Mouse (Mus musculus) layer of hippocampus, adult 9-10 months (tissue): ENCODE measurements around the gene Syt13.

Experiments
- DNase-seq: peaks from one replicate; pipeline ENCODE4 v3.0.0; 2022; ENCODE audit warnings: low spot score

The Syt13 gene

DNA sequence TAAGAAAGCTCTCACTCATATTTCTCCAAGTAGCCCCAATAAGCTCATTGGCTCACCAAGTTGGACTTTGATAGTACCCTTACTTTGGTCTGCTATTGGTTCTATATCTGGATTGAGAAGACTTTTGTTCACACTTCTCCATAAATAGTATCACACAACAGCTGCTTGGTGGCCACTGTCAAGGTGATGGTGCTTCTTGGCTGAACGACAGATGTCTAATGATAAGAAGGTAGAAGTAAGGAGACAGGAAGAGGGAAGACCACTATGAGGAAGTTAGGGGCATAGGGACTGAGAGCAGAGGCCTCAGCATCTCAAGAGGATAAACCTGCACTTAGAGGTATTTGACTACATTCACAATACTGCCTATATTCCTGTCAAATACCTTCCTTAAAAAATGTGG, 49.4 kb downstream of the Syt13 start:
- no peak for DNase-seq

DNA sequence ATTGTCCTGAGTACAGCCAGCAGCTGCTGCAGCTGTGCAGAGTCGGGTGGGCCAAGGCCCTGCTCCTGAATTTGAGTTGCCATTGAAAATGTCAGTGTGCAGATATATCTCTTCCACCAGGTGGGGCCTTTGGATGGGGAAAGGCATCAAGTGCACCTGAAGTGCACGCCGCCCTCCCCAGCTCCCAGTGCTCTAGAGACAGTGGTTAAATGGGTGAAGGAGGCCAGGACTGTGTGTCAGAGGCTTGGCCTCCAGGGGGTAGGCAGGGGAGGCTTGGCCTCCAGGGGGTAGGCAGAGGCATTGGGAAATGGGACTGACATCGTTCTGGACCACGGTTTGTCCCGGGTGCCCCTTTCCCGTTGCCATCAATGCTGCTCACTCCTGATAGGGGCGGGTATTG, 51.4 kb downstream of the Syt13 start:
- no peak for DNase-seq

DNA sequence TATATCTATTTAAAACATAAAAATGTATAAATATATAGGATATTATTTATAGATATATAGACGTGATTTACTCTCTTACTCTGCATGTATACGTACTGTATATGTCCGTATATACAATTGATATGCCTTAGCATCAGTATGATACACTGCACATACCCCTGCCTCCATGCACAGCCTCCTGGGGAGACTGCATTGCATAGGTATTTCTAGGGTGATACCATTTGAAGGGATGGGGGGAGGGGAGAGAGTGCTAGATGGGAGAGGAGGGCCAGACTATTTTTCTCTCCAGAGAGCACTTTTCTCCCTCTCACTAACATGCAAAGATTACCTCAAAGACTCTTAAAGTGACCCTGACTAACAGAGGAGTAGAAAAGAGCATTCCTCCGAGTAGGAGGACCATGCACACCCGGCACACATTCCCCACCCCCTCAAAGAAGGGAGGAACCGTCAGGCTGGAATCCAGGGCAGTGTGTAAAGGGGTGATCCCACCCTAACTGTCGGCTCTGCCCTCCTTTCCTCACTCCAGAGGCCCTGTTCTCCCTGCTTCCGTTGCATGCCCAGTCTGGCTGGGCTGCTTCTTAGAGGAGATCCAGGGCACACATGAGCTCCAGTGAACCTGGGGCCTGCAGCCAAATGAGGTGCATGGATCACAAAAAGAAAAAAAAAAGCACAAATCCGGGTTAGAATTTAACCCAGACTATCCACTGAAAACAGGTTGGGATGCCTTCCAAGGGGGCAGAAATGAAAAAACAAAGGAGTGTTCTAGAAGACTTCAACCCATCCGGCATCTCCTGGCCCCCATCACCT, 52.3 kb downstream of the Syt13 start:
- DNase-seq = no peak

DNA sequence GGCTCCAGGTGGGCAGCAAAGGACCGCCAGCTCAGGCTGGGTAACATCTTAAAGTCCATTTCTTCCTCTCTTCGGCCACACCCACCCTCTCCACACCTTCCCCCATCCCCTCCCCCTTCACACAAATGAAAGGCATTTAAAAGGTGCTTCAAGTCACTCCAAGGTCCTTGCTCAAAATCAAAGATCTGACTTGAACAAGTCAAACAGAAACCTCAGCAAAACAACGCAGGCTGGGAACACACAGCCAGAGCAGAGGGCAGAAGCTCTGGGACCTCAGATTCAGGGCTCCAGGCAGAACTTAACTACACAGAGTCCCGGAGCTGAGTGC, 52.9 kb downstream of the Syt13 start:
- no peak for DNase-seq

DNA sequence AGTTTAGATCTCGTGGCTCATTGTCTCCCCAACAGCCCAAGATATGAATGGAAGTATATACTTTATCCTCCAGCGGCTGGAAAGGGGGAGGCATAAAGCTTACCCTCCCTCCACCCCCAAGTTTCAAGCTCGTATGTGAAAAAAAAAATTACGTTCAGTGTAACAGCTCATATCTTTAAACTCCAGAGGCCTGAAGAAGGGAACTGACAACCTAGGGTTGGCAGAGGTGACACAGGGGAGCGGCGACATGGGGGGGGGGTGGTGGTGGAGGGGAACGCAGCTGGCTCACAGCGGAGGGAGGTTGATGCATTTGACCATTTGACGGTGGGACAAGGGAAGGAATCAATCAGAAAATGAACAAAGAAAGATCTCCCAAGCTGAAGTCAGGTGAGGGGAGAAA, 56.2 kb downstream of the Syt13 start:
- DNase-seq = no peak

DNA sequence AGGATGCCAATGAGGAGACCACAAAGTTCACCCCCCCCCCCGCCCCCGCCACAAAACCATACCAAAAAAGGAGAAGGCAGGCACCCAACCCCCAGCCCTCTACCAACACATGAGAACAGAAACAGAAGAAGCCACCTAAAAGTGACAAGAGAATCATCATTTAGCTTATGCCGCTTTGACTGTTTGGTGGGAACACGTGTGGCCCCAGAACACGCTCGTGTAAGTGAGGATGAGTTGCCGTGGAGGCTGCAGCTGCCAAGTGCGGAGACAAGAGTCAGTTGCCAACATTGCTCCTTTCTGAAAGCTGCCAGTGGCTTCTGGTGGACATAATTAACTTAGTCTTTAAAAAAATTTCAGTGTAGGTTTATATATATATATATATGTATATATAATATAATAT, 56.6 kb downstream of the Syt13 start:
- no peak for DNase-seq

DNA sequence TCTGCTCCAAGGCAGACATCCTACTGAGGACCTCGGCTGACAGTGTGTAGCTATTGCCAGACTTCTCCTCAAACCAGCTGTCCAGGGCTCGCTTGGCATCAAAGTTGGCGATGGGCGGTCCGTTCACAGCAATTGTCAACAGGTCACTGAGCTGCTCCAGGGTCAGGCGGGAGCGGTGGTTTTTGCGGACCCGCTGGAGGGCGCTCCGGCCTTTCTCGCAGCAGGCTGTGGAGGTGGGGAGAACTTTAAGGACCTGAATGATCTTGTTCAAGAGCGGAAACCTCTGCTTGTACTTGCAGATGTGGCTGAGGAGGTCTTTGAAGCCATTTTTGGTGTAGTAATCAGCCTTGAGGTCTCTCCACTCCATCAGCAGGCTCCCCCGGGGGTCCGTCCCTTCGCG, 57.2 kb downstream of the Syt13 start:
- DNase-seq = no peak

DNA sequence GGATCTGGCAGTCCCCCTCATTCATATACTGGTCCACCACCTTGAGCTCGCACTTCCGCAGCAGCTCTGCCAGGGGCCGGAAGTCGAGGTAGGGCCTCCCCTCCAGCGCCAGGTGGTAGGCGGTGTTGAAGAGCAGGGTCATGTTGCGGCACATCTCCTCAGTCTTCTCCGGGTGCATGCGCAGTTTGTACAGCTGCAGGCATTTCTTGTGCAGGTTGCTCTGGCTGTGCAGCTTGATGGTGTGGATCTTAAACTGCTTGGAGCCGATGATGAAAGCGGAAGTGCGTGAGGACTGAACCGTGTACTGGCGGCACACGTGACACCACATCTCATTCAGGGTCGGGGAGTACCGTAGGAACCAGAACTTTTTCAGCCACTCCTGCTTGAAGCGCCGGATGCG, 58.7 kb downstream of the Syt13 start:
- DNase-seq = no peak

DNA sequence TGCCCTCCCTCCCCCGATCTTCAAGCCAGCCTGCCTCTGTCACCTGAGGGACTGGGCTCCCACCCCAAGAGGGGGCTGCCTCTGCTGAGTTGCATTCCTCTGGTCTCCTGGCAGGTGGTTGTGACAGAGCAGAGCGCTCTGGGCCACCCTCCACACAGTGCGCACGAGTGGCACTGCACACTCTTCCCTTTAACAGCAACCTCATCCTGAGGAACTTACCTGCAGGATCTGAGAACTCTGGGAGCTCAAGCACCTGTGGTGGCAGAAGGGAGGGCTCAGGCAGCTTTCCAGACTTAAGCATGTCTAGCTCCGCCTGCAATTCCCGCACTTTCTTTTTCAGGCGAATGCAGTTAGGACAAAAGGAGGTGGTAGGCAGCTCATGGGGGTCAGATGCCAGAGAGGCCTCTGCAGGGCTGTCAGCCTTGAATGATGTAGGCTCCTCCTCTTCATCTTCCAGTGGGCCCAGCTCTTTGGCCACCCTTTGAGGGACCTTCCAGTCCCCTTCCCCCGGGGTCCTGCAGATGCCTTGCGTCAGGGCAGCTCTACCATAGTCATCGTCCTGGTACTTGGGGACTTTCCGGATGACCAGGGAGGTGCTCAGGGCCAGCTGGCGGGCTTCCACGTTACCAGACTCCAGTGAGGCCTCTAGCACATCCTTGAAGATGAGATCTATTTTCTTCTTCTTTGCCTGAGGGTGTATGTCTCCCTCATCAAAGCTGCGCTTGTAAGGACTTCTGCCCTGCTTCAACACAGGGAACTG, 60.3 kb downstream of the Syt13 start:
- DNase-seq = no peak

DNA sequence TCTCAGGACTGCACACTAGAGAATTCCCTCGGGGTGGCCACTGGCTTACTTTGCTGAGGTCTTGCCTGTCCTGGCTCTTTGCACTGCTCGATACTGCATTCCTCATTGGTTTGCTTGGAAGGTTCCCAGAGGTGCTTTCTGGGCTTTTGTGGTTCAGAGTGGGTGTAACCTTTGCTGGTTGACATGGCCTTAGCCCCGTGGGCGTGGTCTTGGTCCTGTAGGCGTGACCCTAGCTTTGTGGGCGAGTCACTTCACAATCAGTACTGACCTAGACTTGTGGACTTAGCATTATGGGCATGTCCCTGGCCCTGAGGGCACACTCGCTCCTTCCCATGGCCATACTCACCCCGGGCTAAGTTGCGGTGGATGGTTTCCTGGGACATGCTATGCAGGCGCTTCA, 65.3 kb downstream of the Syt13 start:
- no peak for DNase-seq

DNA sequence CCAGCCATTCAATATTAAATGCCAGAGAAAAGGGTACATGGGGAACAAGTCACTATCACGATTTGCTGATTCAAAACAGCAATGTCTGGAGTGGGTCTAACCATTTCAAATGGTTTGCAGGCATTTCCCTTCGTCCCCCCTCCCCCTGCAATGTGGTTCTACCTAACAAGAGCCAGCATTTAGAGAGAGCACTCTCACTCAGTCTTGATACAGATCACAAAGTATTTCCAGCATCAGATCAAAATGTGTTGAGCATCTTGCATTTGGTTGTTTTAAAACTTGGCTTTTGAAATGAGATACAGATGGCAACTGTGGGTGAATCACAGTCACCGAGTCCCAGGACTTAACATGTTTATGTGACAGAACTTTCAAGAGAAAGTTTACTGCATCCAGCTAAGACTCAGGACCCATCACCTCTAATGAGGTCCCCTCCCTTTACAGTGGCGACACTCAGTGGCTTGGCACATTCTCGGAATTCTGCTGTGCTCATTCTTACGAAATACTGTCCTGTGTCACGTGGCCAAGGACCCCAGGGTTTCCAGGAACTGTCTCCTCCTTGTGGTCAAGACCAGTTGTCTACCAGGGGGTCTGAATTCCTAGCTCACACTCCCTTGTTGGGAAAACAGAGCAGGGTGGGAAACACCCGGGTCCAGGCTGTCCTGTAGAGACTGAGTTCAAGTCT, 67.8 kb downstream of the Syt13 start:
- DNase-seq = peak; percentile 33

DNA sequence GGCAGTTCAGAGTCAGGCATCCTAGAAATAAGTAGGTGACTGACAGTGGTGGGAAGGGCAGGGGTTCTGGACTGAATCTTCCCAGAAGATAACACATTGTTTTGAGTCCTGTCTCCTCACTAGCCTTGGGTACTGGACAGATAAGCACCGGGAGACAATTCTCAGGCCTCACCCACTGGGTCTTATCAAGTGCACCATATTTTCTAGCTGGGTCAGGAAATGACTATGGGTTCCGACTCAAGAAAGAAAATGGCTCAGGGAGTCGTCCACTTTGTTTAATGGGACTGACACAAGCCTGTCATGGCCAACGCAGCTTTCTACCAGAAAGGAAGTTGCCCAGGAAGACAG, 68.3 kb downstream of the Syt13 start:
- no peak for DNase-seq

DNA sequence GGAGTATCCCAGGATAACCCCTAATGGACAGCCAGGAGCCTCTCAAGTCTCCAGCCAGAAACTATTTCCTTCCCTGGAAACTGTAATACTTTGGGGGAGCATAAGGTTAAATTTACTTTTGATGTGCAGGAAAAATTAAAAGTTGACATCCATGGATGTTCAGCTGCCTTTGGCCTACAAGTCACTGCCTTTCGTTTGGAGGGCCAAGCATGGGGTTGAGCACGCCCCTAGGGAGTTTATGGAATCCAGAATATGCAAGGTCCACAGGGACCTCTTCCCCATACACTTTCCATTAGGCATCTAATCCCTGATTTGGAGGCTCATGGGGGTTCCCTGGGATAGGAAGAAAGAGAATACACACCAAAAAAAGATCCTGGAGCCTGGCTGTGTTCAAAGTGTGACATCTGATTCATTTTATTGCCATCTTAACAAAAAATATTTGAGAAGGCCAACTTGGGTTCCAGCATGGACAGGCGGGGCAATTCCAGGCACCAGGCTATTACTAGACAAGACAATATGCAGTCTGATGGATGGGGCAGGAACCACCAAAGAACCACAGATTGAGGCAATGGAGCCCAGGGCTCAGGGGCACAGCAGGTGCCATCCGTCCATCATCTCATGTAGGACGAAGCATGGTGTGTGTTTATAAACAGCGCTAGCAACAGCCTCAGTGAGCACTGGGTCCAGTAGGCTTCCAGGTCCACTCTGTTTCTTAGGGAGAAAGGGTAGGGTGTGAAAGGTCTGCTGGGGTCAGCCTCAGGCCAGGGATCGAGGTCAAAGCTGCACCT, 69.6 kb downstream of the Syt13 start:
- DNase-seq = no peak

DNA sequence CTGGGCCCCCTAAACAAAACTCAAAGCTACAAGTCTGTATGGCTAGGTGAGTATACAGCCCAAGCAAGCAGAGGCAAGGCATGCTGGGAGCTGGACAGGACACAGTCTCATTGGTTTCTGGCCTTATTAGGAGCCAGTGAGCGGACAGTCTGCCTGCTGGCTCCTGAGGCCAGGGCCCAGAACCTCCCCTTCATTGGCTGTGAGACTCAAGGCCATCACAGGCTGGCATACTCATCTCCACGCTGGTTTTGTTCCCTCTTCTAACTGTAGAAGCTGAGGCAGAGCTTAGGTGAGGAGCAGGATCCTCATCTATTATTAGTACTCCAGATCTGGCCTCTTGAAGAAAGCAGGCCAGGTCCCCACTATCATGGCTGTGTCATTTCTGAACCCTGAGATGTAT, 70.3 kb downstream of the Syt13 start:
- DNase-seq = no peak

DNA sequence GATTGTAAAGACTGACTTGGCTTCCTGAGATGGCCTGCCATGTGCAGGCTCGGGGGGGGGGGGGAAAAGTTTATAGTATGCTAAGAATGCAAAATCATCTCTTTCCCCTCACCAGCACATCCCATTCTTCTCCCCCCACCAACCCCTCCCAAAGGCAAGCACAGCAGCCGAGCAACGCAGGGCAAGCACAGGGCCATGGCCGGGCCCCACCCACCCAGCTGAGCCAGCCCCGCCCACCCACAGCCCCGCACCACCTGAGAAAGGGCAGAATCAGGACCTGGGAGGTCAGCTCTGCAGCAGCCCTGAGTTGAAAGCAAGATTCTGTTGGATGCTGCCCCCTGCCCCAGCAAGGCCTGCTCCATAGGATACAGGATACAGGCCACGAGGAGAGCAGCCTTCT, 70.7 kb downstream of the Syt13 start:
- no peak for DNase-seq

DNA sequence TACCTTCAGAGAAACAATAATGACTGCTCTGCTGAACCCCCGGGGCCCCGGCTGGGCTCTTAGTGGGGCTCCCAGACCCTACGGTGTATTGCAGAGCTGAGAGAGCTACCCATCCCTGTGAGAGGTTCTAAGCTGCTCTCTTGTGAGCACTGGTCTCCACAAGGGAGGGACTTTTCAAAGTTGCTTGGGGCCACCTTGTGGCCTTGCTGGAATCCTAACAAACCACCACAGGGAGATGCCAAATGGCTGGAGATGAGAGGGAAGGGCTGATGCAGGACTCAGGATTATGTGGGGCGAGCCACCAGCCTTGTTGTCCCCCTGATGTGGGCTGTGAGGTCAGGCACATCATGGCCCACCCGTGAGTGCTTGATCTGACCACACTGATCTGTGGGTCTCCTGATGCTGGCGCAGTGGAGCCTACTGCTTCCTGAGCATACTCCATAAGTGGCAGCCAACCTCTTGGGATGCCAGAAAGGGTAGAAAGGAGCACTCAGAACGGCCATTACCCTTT, 72.3 kb downstream of the Syt13 start:
- no peak for DNase-seq

DNA sequence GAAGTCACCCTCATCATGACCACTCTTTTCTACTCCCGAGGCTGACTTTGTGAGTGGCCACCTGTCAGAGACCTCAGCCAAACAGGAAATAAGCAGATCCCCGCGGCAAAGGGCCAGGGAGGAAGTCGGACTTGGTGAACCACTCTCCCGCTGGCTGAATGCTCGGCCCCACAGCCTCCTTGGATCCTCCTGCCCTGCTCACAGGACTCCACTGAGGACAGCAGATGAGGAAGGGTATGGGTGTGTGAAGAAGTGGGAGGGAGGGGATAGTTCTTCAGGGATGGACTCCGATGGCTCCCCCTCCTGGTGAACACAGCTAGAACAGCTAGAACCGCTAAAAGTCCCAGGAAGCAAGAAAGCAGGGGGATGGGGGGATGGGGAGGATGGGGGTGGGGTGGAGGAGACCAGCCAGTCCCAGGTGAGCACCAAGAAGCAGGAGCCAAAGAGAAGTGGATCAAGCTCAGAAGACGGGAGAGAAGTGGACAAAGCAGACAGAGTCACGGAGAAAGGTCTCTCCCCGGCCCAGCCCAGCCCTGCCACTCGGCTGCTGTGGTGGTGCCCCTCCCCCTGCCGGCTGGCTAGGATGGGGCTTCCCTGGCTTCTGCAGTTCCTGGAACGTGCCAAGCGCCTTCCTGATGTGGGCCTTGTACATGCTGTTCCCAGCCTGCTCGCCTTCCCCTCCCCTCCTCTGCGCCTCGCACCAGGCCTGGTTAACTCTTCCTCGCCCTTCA, 73.2 kb downstream of the Syt13 start:
- no peak for DNase-seq

DNA sequence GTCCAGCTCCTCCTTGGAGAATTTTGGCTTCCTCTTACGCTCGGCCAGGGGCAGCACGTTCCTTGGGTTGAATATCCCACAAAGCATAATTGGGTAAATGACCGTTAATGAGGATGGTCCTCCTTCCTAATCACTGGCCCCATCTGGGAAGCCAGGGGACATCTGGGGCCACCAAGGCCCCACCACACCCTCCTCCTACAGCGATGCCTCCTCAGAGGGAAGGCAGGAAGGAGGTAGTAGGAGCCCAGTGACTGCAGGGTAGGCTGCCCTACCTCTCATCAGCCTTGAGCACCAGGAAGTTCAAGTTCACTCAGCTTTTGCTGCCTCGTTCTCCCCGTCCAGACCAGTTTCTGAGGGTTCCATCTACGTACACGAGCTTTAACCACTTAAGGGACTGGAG, 74.7 kb downstream of the Syt13 start:
- DNase-seq = no peak

DNA sequence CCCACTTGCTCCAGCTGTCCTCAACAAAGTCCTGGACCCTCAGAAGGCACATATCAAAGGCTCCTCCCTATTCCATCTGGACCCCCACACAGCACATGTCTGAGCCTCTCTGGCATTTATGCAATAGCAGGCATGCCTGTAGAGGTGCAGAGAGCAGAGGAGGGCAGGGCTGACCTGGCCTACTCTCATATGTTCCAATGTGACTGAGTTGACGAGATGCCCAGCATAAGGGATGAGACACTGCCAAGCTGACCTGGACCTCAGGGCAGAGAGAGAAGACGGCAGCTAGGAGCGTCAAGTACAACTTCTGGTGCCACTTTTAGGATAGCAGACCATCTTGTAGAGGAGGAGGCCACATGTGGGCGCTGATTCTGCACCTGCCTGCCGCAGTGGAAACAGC, 77.1 kb downstream of the Syt13 start:
- no peak for DNase-seq

DNA sequence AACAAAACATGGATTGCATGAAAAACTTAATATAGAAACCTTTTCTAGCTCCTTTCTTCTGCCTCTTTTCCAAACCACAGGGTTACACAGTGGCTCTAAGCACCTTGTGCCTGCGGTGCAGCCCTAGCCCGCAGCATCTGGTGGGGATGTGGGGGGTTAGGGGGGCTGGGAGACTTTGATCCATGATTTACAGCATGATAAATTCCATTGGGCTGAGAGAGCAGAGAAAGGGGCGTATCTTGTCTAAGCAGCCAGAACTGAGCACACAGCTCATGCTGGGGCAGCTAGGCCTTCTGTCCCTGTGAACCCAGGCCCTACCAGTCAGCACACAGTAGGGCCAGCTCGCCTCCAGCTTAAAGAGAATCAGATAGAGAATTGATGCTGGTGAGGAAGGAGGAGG, 90.1 kb downstream of the Syt13 start:
- no peak for DNase-seq
